Mouse (Mus musculus) ES-Bruce4 (cell line): ENCODE data around the gene Hdgfl3.

ENCODE experiments used
- CTCF ChIP-seq: IDR thresholded peaks from one replicate; pipeline ENCODE4 v1.8.1; 2011; ENCODE audit warnings: low read depth, low read length
- EP300 ChIP-seq: IDR thresholded peaks from 2 replicates; pipeline ENCODE4 v1.6.1; 2011; ENCODE audit warnings: low read depth, low read length; ENCODE audit not compliant: insufficient read depth
- POLR2A ChIP-seq: IDR thresholded peaks from one replicate; pipeline ENCODE4 v1.8.1; 2011; ENCODE audit warnings: low read length; ENCODE audit not compliant: insufficient read depth

GRCm38 (mm10) chr7:81874636-81875035 lies 59.6 kb downstream of the Hdgfl3 start:
- no peak for TF ChIP-seq CTCF
- TF ChIP-seq POLR2A, result no peak
- TF ChIP-seq EP300, result no peak
